Mouse (Mus musculus) intestine, postnatal 0 days (tissue): Measurements from ENCODE around the gene Gm7356. TPM values are rescaled to one million over a fixed set of nuclear protein-coding genes. Genes with fewer than 3 reads are reported as not detected.
"Not testable (repeated sequence)": the region's sequence is repeated elsewhere in the genome, so short reads cannot be mapped to it uniquely, and the experiment has no call there.

Source experiments
- ATAC-seq: fragments of 200-750 bp; cut with Nextera tagmentation; 2 replicates; pipeline ENCODE4 v1.8.0; 2017; ENCODE audit warnings: mild to moderate bottlenecking, moderate TSS enrichment, moderate library complexity
- H3K27ac ChIP-seq: fragments of 300-500 bp; sonication (generic); 2 replicates; pipeline ENCODE4 v1.5.1; 2014; ENCODE audit warnings: mild to moderate bottlenecking, low read depth, low read length, moderate library complexity
- H3K27me3 ChIP-seq: fragments of 300-500 bp; sonication (generic); replicated peaks from 2 replicates; pipeline ENCODE4 v1.6.1; 2014; ENCODE audit warnings: low read length, mixed read lengths; ENCODE audit not compliant: control insufficient read depth, insufficient read depth
- H3K36me3 ChIP-seq: fragments of 300-500 bp; sonication (generic); 2 replicates; pipeline ENCODE4 v1.6.1; 2014; ENCODE audit warnings: mild to moderate bottlenecking, moderate library complexity; ENCODE audit not compliant: control insufficient read depth, insufficient read depth
- H3K4me1 ChIP-seq: fragments of 300-500 bp; sonication (generic); replicated peaks from 2 replicates; pipeline ENCODE4 v1.6.1; 2014; ENCODE audit warnings: antibody characterized with exemption, low read length, mixed read lengths; ENCODE audit not compliant: control insufficient read depth, insufficient read depth
- H3K4me2 ChIP-seq: fragments of 300-500 bp; sonication (generic); replicated peaks from 2 replicates; pipeline ENCODE4 v1.6.1; 2014; ENCODE audit warnings: low read depth, mild to moderate bottlenecking, moderate library complexity
- H3K4me3 ChIP-seq: fragments of 300-500 bp; sonication (generic); 2 replicates; pipeline ENCODE4 v1.5.1; 2014; ENCODE audit warnings: low read depth, low read length
- H3K9ac ChIP-seq: fragments of 300-500 bp; sonication (generic); 2 replicates; pipeline ENCODE4 v1.6.1; 2014; ENCODE audit warnings: mild to moderate bottlenecking, low read depth, low read length
- H3K9me3 ChIP-seq: fragments of 300-500 bp; sonication (generic); 2 replicates; pipeline ENCODE4 v1.6.1; 2016; ENCODE audit warnings: mixed run types; ENCODE audit not compliant: control insufficient read depth
- WGBS: fragments of 180-500 bp; shearing (Covaris S2); extraction: QIAGEN DNeasy Blood & Tissue Kit; methylation state at CpG from one replicate; pipeline ENCODE4 v1.1.7; 2014; 5-methylcytosine and 5-hydroxymethylcytosine counted together
- polyA plus RNA-seq: library from polyadenylated mRNA; unstranded; fragments of >200 nt; fragmentation: Nextera tagmentation; extraction: Ambion mirVana; gene quantifications from 2 replicates; pipeline ENCODE4 v1.2.1, GENCODE M21; 2015

The Gm7356 gene
- polyA plus RNA-seq, 1 experiment from 2014 or later: not detected

- H3K4me1 ChIP-seq, H3K4me2 ChIP-seq, H3K9ac ChIP-seq, H3K36me3 ChIP-seq, H3K27me3 ChIP-seq, H3K4me3 ChIP-seq, H3K27ac ChIP-seq, ATAC-seq, H3K9me3 ChIP-seq: not testable (repeated sequence)
- WGBS: 32% methylated on average over 1 of the region's 2 CpGs
These were observed 45.4 kb downstream of the Gm7356 start for GRCm38 (mm10) chr17:13958129-13958528.

GRCm38 (mm10) chr17:13951570-13951969, 51.9 kb downstream of the Gm7356 start:
- WGBS: 91% methylated on average over 1 of the region's 1 CpGs
- not testable (repeated sequence) for H3K27ac ChIP-seq, H3K4me3 ChIP-seq, H3K4me2 ChIP-seq, ATAC-seq, H3K9ac ChIP-seq, H3K4me1 ChIP-seq, H3K9me3 ChIP-seq, H3K36me3 ChIP-seq, H3K27me3 ChIP-seq

Other genes with a start within 250 kb of the Gm7356 start
- 67.1 and 80.7 TPM in 2 replicates for gene Afdn, start 243.2 kb downstream of the Gm7356 start, polyA plus RNA-seq
- gene Tcte2, start 241.9 kb downstream of the Gm7356 start, polyA plus RNA-seq: 1.1 and 1.4 TPM in 2 replicates
- gene Gm7168, start 55.3 kb downstream of the Gm7356 start, polyA plus RNA-seq: not detected in 2 replicates
- gene Gm7358, start 55.8 kb upstream of the Gm7356 start, polyA plus RNA-seq: not detected in 2 replicates
- 6.2 and 7.8 TPM in 2 replicates for gene Dact2, start 200.6 kb upstream of the Gm7356 start, polyA plus RNA-seq